Mouse (Mus musculus) stomach, embryonic 16.5 days (tissue): ENCODE measurements around the gene Npdc1. TPM values are rescaled to one million over a fixed set of nuclear protein-coding genes. Genes with fewer than 3 reads are reported as not detected.

Experiments used
- ATAC-seq: fragments of 200-750 bp; cut with Nextera tagmentation; 2 replicates; pipeline ENCODE4 v1.8.0; 2017; ENCODE audit warnings: moderate number of reproducible peaks, moderate TSS enrichment; ENCODE audit not compliant: insufficient read depth, low FRiP score
- H3K27ac ChIP-seq: fragments of 300-500 bp; sonication (generic); 2 replicates; pipeline ENCODE4 v1.5.1; 2014; ENCODE audit warnings: low read length
- H3K27me3 ChIP-seq: fragments of 300-500 bp; sonication (generic); 2 replicates; pipeline ENCODE4 v1.6.1; 2014; ENCODE audit warnings: low read length, control low read depth, mixed read lengths; ENCODE audit not compliant: control insufficient read depth, insufficient read depth
- H3K36me3 ChIP-seq: fragments of 300-500 bp; sonication (generic); 2 replicates; pipeline ENCODE4 v1.6.1; 2014; ENCODE audit warnings: low read length; ENCODE audit not compliant: control insufficient read depth, insufficient read depth
- H3K4me1 ChIP-seq: fragments of 300-500 bp; sonication (generic); 2 replicates; pipeline ENCODE4 v1.6.1; 2014; ENCODE audit warnings: low read length, control low read depth, mixed read lengths; ENCODE audit not compliant: control insufficient read depth, insufficient read depth
- H3K4me2 ChIP-seq: fragments of 300-500 bp; sonication (generic); 2 replicates; pipeline ENCODE4 v1.6.1; 2014; ENCODE audit warnings: low read depth, low read length, mixed read lengths
- H3K4me3 ChIP-seq: fragments of 300-500 bp; sonication (generic); replicated peaks from 2 replicates; pipeline ENCODE4 v1.5.1; 2014; ENCODE audit warnings: mild to moderate bottlenecking, low read length
- H3K9ac ChIP-seq: fragments of 300-500 bp; sonication (generic); 2 replicates; pipeline ENCODE4 v1.6.1; 2014; ENCODE audit warnings: low read length
- H3K9me3 ChIP-seq: fragments of 300-500 bp; sonication (generic); replicated peaks from 2 replicates; pipeline ENCODE4 v1.6.1; 2016; ENCODE audit warnings: low read length, control low read depth; ENCODE audit not compliant: control insufficient read depth
- WGBS: fragments of 180-500 bp; shearing (Covaris S2); extraction: QIAGEN DNeasy Blood & Tissue Kit; methylation state at CpG from one replicate; pipeline ENCODE4 v1.1.7; 2014; 5-methylcytosine and 5-hydroxymethylcytosine counted together
- microRNA-seq: library from miRNA; unstranded; fragments of <30 nt; microRNA quantifications from one replicate; pipeline ENCODE4, GENCODE M21; 2016
- polyA plus RNA-seq: library from polyadenylated mRNA; unstranded; fragments of >200 nt; fragmentation: Nextera tagmentation; extraction: Ambion mirVana; gene quantifications from 2 replicates; pipeline ENCODE4 v1.2.1, GENCODE M21; 2015

The Npdc1 gene
- polyA plus RNA-seq, 1 experiment from 2014 or later: 54.9 TPM

- Histone ChIP-seq H3K9me3 (no peaks in the 10 kb centered on the region), H3K4me2 (peak within 1 kb of the TSS; percentile 11), H3K27ac (peak within 1 kb of the TSS; percentile 63), H3K27me3 (no peaks in the 10 kb centered on the region), H3K9ac (peak within 1 kb of the TSS; percentile 17), H3K4me1 (peaks cover 27% of the 10 kb centered on the region), H3K36me3 (0 out of 2 replicates have a peak, but pooled peaks cover 8% of the 10 kb centered on the region), H3K4me3 (no peak within 1 kb of the TSS)
- peak; percentile 50 for ATAC-seq
- 33% methylated on average over 14 of the region's 14 CpGs for WGBS
Measured at GRCm38 (mm10) chr2:25456205-25456953, 57.2 kb downstream of the Npdc1 start, which contains the start of gene Clic3. Clic3 (plus strand) TSS chr2:25456838.

GRCm38 (mm10) chr2:25457022-25457896 is 58.1 kb downstream of the Npdc1 start:
- Histone ChIP-seq H3K27me3 (no peaks in the 10 kb centered on the region), H3K4me1 (peaks cover 30% of the 10 kb centered on the region), H3K9me3 (no peaks in the 10 kb centered on the region), H3K9ac (peak overlapping the region; percentile 17; the same call in 1 of the 2 replicates), H3K36me3 (0 out of 2 replicates have a peak, but pooled peaks cover 8% of the 10 kb centered on the region), H3K27ac (peak overlapping the region; percentile 63; the same call in 1 of the 2 replicates), H3K4me2 (peak overlapping the region; percentile 11), H3K4me3 (no peak overlapping the region)
- ATAC-seq: no peak
- 83% methylated on average over 9 of the region's 9 CpGs for WGBS

GRCm38 (mm10) chr2:25458911-25459310 is 59.8 kb downstream of the Npdc1 start:
- 51% methylated on average over 5 of the region's 5 CpGs for WGBS
- peak overlapping the region; percentile 95 for H3K27ac ChIP-seq
- H3K9me3 ChIP-seq: no peaks in the 10 kb centered on the region
- no peaks in the 10 kb centered on the region for H3K27me3 ChIP-seq
- H3K36me3 ChIP-seq: 0 out of 2 replicates have a peak, but pooled peaks cover 8% of the 10 kb centered on the region
- H3K4me1 ChIP-seq: peaks cover 30% of the 10 kb centered on the region
- H3K4me3 ChIP-seq: no peak overlapping the region
- peak overlapping the region; percentile 81 for H3K9ac ChIP-seq
- peak overlapping the region; percentile 78; the same call in 1 of the 2 replicates for H3K4me2 ChIP-seq
- peak; percentile 37; the same call in 1 of the 2 replicates for ATAC-seq

Small RNAs within 50 kb of the gene (microRNA-seq; reads per million reads assigned to microRNA genes)
- 0.66 reads per million for gene Mir3087

Other genes starting within 250 kb of the Npdc1 start
- 9.9 and 11.0 TPM in 2 replicates for gene Nrarp, start 218.6 kb upstream of the Npdc1 start, polyA plus RNA-seq
- 16.8 and 19.2 TPM in 2 replicates for gene Tor4a, start 202.5 kb upstream of the Npdc1 start, polyA plus RNA-seq
- gene Nelfb, start 187.9 kb upstream of the Npdc1 start, polyA plus RNA-seq: 102 and 109 TPM in 2 replicates
- gene Stpg3, start 184.7 kb upstream of the Npdc1 start, polyA plus RNA-seq: 0.06 TPM in 1 of 2 replicates, not detected in the other
- gene Fam166a, start 180.6 kb upstream of the Npdc1 start, polyA plus RNA-seq: not detected in 2 replicates
- gene Tubb4b, start 174.6 kb upstream of the Npdc1 start, polyA plus RNA-seq: 631 and 720 TPM in 2 replicates
- 0.71 and 1.1 TPM in 2 replicates for gene Slc34a3, start 165.0 kb upstream of the Npdc1 start, polyA plus RNA-seq
- 0.23 and 0.64 TPM in 2 replicates for gene Rnf224, start 162.6 kb upstream of the Npdc1 start, polyA plus RNA-seq
- gene Rnf208, start 157.1 kb upstream of the Npdc1 start, polyA plus RNA-seq: 11.3 and 14.2 TPM in 2 replicates
- gene Cysrt1, start 156.9 kb upstream of the Npdc1 start, polyA plus RNA-seq: 66.0 and 120 TPM in 2 replicates
- 10.1 and 12.8 TPM in 2 replicates for gene AL732309.1, start 152.5 kb upstream of the Npdc1 start, polyA plus RNA-seq
- 19.5 and 20.2 TPM in 2 replicates for gene Tmem203, start 143.9 kb upstream of the Npdc1 start, polyA plus RNA-seq
- gene Tprn, start 136.7 kb upstream of the Npdc1 start, polyA plus RNA-seq: 17.9 and 19.0 TPM in 2 replicates
- 199 TPM in 2 replicates for gene Ssna1, start 126.9 kb upstream of the Npdc1 start, polyA plus RNA-seq
- gene Anapc2, start 126.9 kb upstream of the Npdc1 start, polyA plus RNA-seq: 123 and 134 TPM in 2 replicates
- gene Tmem210, start 111.2 kb upstream of the Npdc1 start, polyA plus RNA-seq: not detected in 2 replicates
- gene Lrrc26, start 109.4 kb upstream of the Npdc1 start, polyA plus RNA-seq: 14.3 and 20.3 TPM in 2 replicates
- 2.0 and 2.3 TPM in 2 replicates for gene Grin1, start 80.2 kb upstream of the Npdc1 start, polyA plus RNA-seq
- gene Man1b1, start 67.0 kb upstream of the Npdc1 start, polyA plus RNA-seq: 46.0 and 47.0 TPM in 2 replicates
- 23.8 and 26.8 TPM in 2 replicates for gene Dpp7, start 43.0 kb upstream of the Npdc1 start, polyA plus RNA-seq
- gene Uap1l1, start 33.7 kb upstream of the Npdc1 start, polyA plus RNA-seq: 34.8 and 40.0 TPM in 2 replicates
- 30.7 and 35.9 TPM in 2 replicates for gene Sapcd2, start 27.0 kb upstream of the Npdc1 start, polyA plus RNA-seq
- 16.6 and 19.4 TPM in 2 replicates for gene Entpd2, start 3.5 kb upstream of the Npdc1 start, polyA plus RNA-seq
- gene Fut7, start 23.9 kb downstream of the Npdc1 start, polyA plus RNA-seq: 0.19 TPM in 1 of 2 replicates, not detected in the other
- 4.0 and 4.6 TPM in 2 replicates for gene Abca2, start 29.4 kb downstream of the Npdc1 start, polyA plus RNA-seq
- 60.5 and 113 TPM in 2 replicates for gene Clic3, start 57.5 kb downstream of the Npdc1 start, polyA plus RNA-seq
- 44.1 and 49.4 TPM in 2 replicates for gene Paxx, start 61.7 kb downstream of the Npdc1 start, polyA plus RNA-seq
- 6.1 and 6.7 TPM in 2 replicates for gene Ptgds, start 70.7 kb downstream of the Npdc1 start, polyA plus RNA-seq
- gene Lcn12, start 94.6 kb downstream of the Npdc1 start, polyA plus RNA-seq: not detected in 2 replicates
- 76.5 and 86.0 TPM in 2 replicates for gene Fbxw5, start 101.4 kb downstream of the Npdc1 start, polyA plus RNA-seq
- 8.9 and 9.5 TPM in 2 replicates for gene C8g, start 102.4 kb downstream of the Npdc1 start, polyA plus RNA-seq
- 31.5 and 32.1 TPM in 2 replicates for gene Traf2, start 147.6 kb downstream of the Npdc1 start, polyA plus RNA-seq
- 377 and 401 TPM in 2 replicates for gene Edf1, start 158.5 kb downstream of the Npdc1 start, polyA plus RNA-seq
- gene Mamdc4, start 175.5 kb downstream of the Npdc1 start, polyA plus RNA-seq: 74.0 and 87.4 TPM in 2 replicates
- 120 and 123 TPM in 2 replicates for gene Phpt1, start 175.9 kb downstream of the Npdc1 start, polyA plus RNA-seq
- gene Ajm1, start 182.4 kb downstream of the Npdc1 start, polyA plus RNA-seq: 0.26 and 0.94 TPM in 2 replicates
- 56.4 and 60.3 TPM in 2 replicates for gene Rabl6, start 209.2 kb downstream of the Npdc1 start, polyA plus RNA-seq
- gene Ccdc183, start 218.3 kb downstream of the Npdc1 start, polyA plus RNA-seq: 0.09 and 0.15 TPM in 2 replicates
- gene Tmem141, start 222.7 kb downstream of the Npdc1 start, polyA plus RNA-seq: 27.8 and 33.9 TPM in 2 replicates
- 4.9 and 5.3 TPM in 2 replicates for gene Fcna, start 228.7 kb downstream of the Npdc1 start, polyA plus RNA-seq